Mouse (Mus musculus) liver (tissue): ENCODE results near the gene Scd2.
"Not testable (repeated sequence)": the region's sequence is repeated elsewhere in the genome, so short reads cannot be mapped to it uniquely, and the experiment has no call there.

Experiments used
- DNase-seq: peaks from one replicate; pipeline ENCODE4 v3.0.0-alpha.2; 2020; ENCODE audit warnings: mixed read lengths

Gene Scd2

GRCm38 (mm10) chr19:44292941-44293768 is at the start of gene Scd2:
TSS of gene Scd2 (plus strand) at chr19:44293674.
- peak; percentile 70 for DNase-seq

GRCm38 (mm10) chr19:44245761-44246171 is 47.7 kb upstream of the Scd2 start:
- DNase-seq: peak; percentile 54

- no peak for DNase-seq
These were observed 47.0 kb upstream of the Scd2 start for GRCm38 (mm10) chr19:44246341-44246911.

- DNase-seq: peak; percentile 70
These were observed 46.0 kb upstream of the Scd2 start for GRCm38 (mm10) chr19:44247281-44248080.

GRCm38 (mm10) chr19:44248081-44248853 is 45.2 kb upstream of the Scd2 start:
- DNase-seq: peak; percentile 98

- no peak for DNase-seq
These were observed 44.6 kb upstream of the Scd2 start for GRCm38 (mm10) chr19:44248854-44249351.

GRCm38 (mm10) chr19:44251138-44251537 is 42.3 kb upstream of the Scd2 start:
- DNase-seq: not testable (repeated sequence)

GRCm38 (mm10) chr19:44251936-44252558 is 41.4 kb upstream of the Scd2 start:
- DNase-seq: no peak

GRCm38 (mm10) chr19:44254106-44254505 is 39.4 kb upstream of the Scd2 start:
- not testable (repeated sequence) for DNase-seq

GRCm38 (mm10) chr19:44257377-44257966 is 36.0 kb upstream of the Scd2 start:
- DNase-seq: no peak

GRCm38 (mm10) chr19:44259484-44259883 is 34.0 kb upstream of the Scd2 start:
- DNase-seq: no peak

GRCm38 (mm10) chr19:44260487-44260886 is 33.0 kb upstream of the Scd2 start:
- DNase-seq: no peak

GRCm38 (mm10) chr19:44261774-44262173 is 31.7 kb upstream of the Scd2 start:
- no peak for DNase-seq

GRCm38 (mm10) chr19:44263581-44263980 is 29.9 kb upstream of the Scd2 start:
- no peak for DNase-seq

- no peak for DNase-seq
These were observed 29.2 kb upstream of the Scd2 start for GRCm38 (mm10) chr19:44264226-44264625.

GRCm38 (mm10) chr19:44265300-44265699 is 28.2 kb upstream of the Scd2 start:
- peak; percentile 31 for DNase-seq

GRCm38 (mm10) chr19:44265911-44266337 is 27.6 kb upstream of the Scd2 start:
- peak; percentile 47 for DNase-seq

- no peak for DNase-seq
These were observed 27.0 kb upstream of the Scd2 start for GRCm38 (mm10) chr19:44266458-44266823.

GRCm38 (mm10) chr19:44266824-44267498 is 26.5 kb upstream of the Scd2 start:
- peak; percentile 96 for DNase-seq

GRCm38 (mm10) chr19:44267499-44268002 is 25.9 kb upstream of the Scd2 start:
- DNase-seq: no peak

- DNase-seq: no peak
These were observed 19.8 kb upstream of the Scd2 start for GRCm38 (mm10) chr19:44273711-44274110.
